6 mouse cellular contexts compared by ENCODE assay signal in genomic region chr7:127371870-127372269, GRCm38 (mm10). TPM values are rescaled to one million over a fixed set of nuclear protein-coding genes. Genes with fewer than 3 reads are reported as not detected.
DNase-seq lines count a peak whose midpoint lies in the region; ATAC-seq and TF ChIP-seq lines count a peak whose summit lies in the region.
"Not testable (repeated sequence)": the region's sequence is repeated elsewhere in the genome, so short reads cannot be mapped to it uniquely, and the experiment has no call there.

No protein-coding gene starts in this region.

- peak; percentile 45 for TF ChIP-seq CTCF in E14TG2a.4 (conservative IDR thresholded peaks at IDR 0.05; ENCODE audit: low read length)
- peak; percentile 33; the same call in 1 of the 2 replicates for TF ChIP-seq CTCF in kidney, adult 2 months (conservative IDR thresholded peaks at IDR 0.05; ENCODE audit: insufficient read depth, insufficient read length, low read depth, low read length)
- peak; percentile 55 for TF ChIP-seq CTCF in liver, embryonic 14.5 days (IDR thresholded peaks at IDR 0.05; ENCODE audit: low read depth)
- 0 out of 2 replicates have a peak, but pooled peaks have one; percentile 4 for TF ChIP-seq CTCF in midbrain, postnatal 0 days (IDR thresholded peaks at IDR 0.05)
- TF ChIP-seq CTCF in thymus, adult 2 months (IDR thresholded peaks at IDR 0.05; ENCODE audit: borderline replicate concordance, control insufficient read depth, extremely low read depth, insufficient read depth, low read length, poor library complexity), result not testable (repeated sequence)

- H3K36me3 ChIP-seq in E14TG2a.4 (ENCODE audit: insufficient read depth, low read length), result peaks cover 20% of the 10 kb centered on the region
- not testable (repeated sequence) for H3K36me3 ChIP-seq in kidney, adult 2 months (ENCODE audit: control insufficient read depth, insufficient read depth, low read length); liver, embryonic 14.5 days (replicated peaks; ENCODE audit: control insufficient read depth, insufficient read depth, low read depth); midbrain, postnatal 0 days (ENCODE audit: insufficient read depth, low read length); thymus, adult 2 months (ENCODE audit: control insufficient read depth, insufficient read depth, low read length)

- H3K27ac ChIP-seq in kidney, adult 2 months (ENCODE audit: insufficient read depth, low read depth, low read length); liver, embryonic 14.5 days; midbrain, postnatal 0 days (ENCODE audit: low read depth, low read length); thymus, adult 2 months (ENCODE audit: control insufficient read depth, insufficient read depth, low read length): not testable (repeated sequence)

- not testable (repeated sequence) for H3K9me3 ChIP-seq in E14TG2a.4 (ENCODE audit: low read length); liver, embryonic 14.5 days (ENCODE audit: control insufficient read depth, low read length); midbrain, postnatal 0 days (ENCODE audit: low read length)

- peaks cover 27% of the 10 kb centered on the region for H3K4me1 ChIP-seq in E14TG2a.4 (replicated peaks; ENCODE audit: low read depth, low read length)
- H3K4me1 ChIP-seq in kidney, adult 2 months (ENCODE audit: control insufficient read depth, insufficient read depth, low read length); liver, embryonic 14.5 days (replicated peaks; ENCODE audit: control insufficient read depth in 2 of 2, insufficient read depth in 2 of 2, low read length in 1 of 2); midbrain, postnatal 0 days (ENCODE audit: insufficient read depth, low read length); thymus, adult 2 months (replicated peaks; ENCODE audit: control insufficient read depth, insufficient read depth, low read length): not testable (repeated sequence)

- not testable (repeated sequence) for H3K4me3 ChIP-seq in E14TG2a.4 (replicated peaks; ENCODE audit: low read length); kidney, adult 2 months (ENCODE audit: insufficient read depth, low read depth, low read length); liver, embryonic 14.5 days (ENCODE audit: insufficient read depth in 1 of 2, low read depth in 2 of 2, low read length in 2 of 2); midbrain, postnatal 0 days (ENCODE audit: low read depth, low read length); thymus, adult 2 months (ENCODE audit: control insufficient read depth, insufficient read depth, low read length)

- not testable (repeated sequence) for ATAC-seq in liver, embryonic 14.5 days (ENCODE audit: insufficient read depth); midbrain, postnatal 0 days (ENCODE audit: low FRiP score)

- H3K4me2 ChIP-seq in liver, embryonic 14.5 days (ENCODE audit: low read depth); midbrain, postnatal 0 days (ENCODE audit: low read depth, low read length, poor library complexity, severe bottlenecking): not testable (repeated sequence)

- H3K9ac ChIP-seq in liver, embryonic 14.5 days (replicated peaks); midbrain, postnatal 0 days (replicated peaks; ENCODE audit: low read length, poor library complexity, severe bottlenecking): not testable (repeated sequence)

- 87% methylated on average over 3 of the region's 3 CpGs for WGBS in kidney, adult 2 months
- 68% methylated on average over 3 of the region's 3 CpGs for WGBS in liver, embryonic 14.5 days (ENCODE audit: insufficient replicate concordance)
- 86% methylated on average over 3 of the region's 3 CpGs for WGBS in midbrain, postnatal 0 days
- 94% methylated on average over 3 of the region's 3 CpGs for WGBS in thymus, adult 2 months

- TF ChIP-seq POLR2A in kidney, adult 2 months (IDR thresholded peaks at IDR 0.05; ENCODE audit: low read depth, low read length); thymus, adult 2 months (IDR thresholded peaks at IDR 0.05; ENCODE audit: control insufficient read depth, extremely low read depth, insufficient read depth, low read length, poor library complexity): not testable (repeated sequence)

- DNase-seq in ZHBTc4 (ENCODE audit: low read depth, low spot score), result peak; percentile 59
- DNase-seq in kidney, adult 2 months, result peak; percentile 25
- DNase-seq in liver, embryonic 14.5 days (ENCODE audit: low read depth in 3 of 3, low spot score in 3 of 3); midbrain, postnatal 0 days (ENCODE audit: low spot score): not testable (repeated sequence)
- peak; percentile 20 for DNase-seq in thymus, adult 2 months

- not testable (repeated sequence) for TF ChIP-seq EP300 in liver, embryonic 14.5 days (IDR thresholded peaks at IDR 0.05; ENCODE audit: low read depth)

- H3K27me3 ChIP-seq in E14TG2a.4 (ENCODE audit: insufficient read depth, low read length); kidney, adult 2 months (replicated peaks; ENCODE audit: control insufficient read depth, insufficient read depth, low read length); liver, embryonic 14.5 days (ENCODE audit: control insufficient read depth, insufficient read depth, low read length); midbrain, postnatal 0 days (ENCODE audit: insufficient read depth, low read length); thymus, adult 2 months (ENCODE audit: control insufficient read depth, insufficient read depth, low read length): not testable (repeated sequence)

RNA-seq across cellular contexts. Expression of gene Zfp747, which starts 4.0 kb away (rescaled TPM):
- polyA plus RNA-seq in kidney, adult 2 months (2012; rRNA removed), result 6.5 and 7.2 TPM in 2 replicates
- 1.2 and 1.9 TPM in 2 replicates for polyA plus RNA-seq in liver, embryonic 14.5 days (2012; rRNA removed)
- 1.2 and 1.8 TPM in 2 replicates for polyA plus RNA-seq in liver, embryonic 14.5 days (2014; fragmentation: Nextera tagmentation; extraction: Ambion mirVana)
- 8.3 and 8.6 TPM in 2 replicates for total RNA-seq in midbrain, postnatal 0 days (2014; rRNA removed)
- polyA plus RNA-seq in midbrain, postnatal 0 days (2015; fragmentation: Nextera tagmentation; extraction: Ambion mirVana), result 4.0 and 5.8 TPM in 2 replicates
- polyA plus RNA-seq in thymus, adult 2 months (2012; rRNA removed), result 14.4 and 15.2 TPM in 2 replicates

RNA-seq across cellular contexts. Expression of gene 9130019O22Rik, which starts 15.1 kb away (rescaled TPM):
- polyA plus RNA-seq in kidney, adult 2 months (2012; rRNA removed), result 3.3 and 3.4 TPM in 2 replicates
- 0.69 and 0.71 TPM in 2 replicates for polyA plus RNA-seq in liver, embryonic 14.5 days (2012; rRNA removed)
- polyA plus RNA-seq in liver, embryonic 14.5 days (2014; fragmentation: Nextera tagmentation; extraction: Ambion mirVana), result 1.0 and 1.2 TPM in 2 replicates
- 4.0 and 4.1 TPM in 2 replicates for total RNA-seq in midbrain, postnatal 0 days (2014; rRNA removed)
- polyA plus RNA-seq in midbrain, postnatal 0 days (2015; fragmentation: Nextera tagmentation; extraction: Ambion mirVana), result 1.4 and 2.0 TPM in 2 replicates
- polyA plus RNA-seq in thymus, adult 2 months (2012; rRNA removed), result 5.9 and 6.4 TPM in 2 replicates

RNA-seq across cellular contexts. Expression of gene E430018J23Rik, which starts 21.6 kb away (rescaled TPM):
- polyA plus RNA-seq in kidney, adult 2 months (2012; rRNA removed), result 5.5 and 7.4 TPM in 2 replicates
- 1.2 and 1.3 TPM in 2 replicates for polyA plus RNA-seq in liver, embryonic 14.5 days (2012; rRNA removed)
- polyA plus RNA-seq in liver, embryonic 14.5 days (2014; fragmentation: Nextera tagmentation; extraction: Ambion mirVana), result 1.0 and 1.3 TPM in 2 replicates
- 8.5 and 9.1 TPM in 2 replicates for total RNA-seq in midbrain, postnatal 0 days (2014; rRNA removed)
- 1.4 and 1.9 TPM in 2 replicates for polyA plus RNA-seq in midbrain, postnatal 0 days (2015; fragmentation: Nextera tagmentation; extraction: Ambion mirVana)
- 8.4 and 10.2 TPM in 2 replicates for polyA plus RNA-seq in thymus, adult 2 months (2012; rRNA removed)

RNA-seq across cellular contexts. Expression of gene Zfp768, which starts 26.5 kb away (rescaled TPM):
- 36.7 and 52.0 TPM in 2 replicates for polyA plus RNA-seq in kidney, adult 2 months (2012; rRNA removed)
- 4.4 and 5.0 TPM in 2 replicates for polyA plus RNA-seq in liver, embryonic 14.5 days (2012; rRNA removed)
- polyA plus RNA-seq in liver, embryonic 14.5 days (2014; fragmentation: Nextera tagmentation; extraction: Ambion mirVana), result 0.52 and 0.75 TPM in 2 replicates
- total RNA-seq in midbrain, postnatal 0 days (2014; rRNA removed), result 47.2 and 56.3 TPM in 2 replicates
- 12.7 and 14.9 TPM in 2 replicates for polyA plus RNA-seq in midbrain, postnatal 0 days (2015; fragmentation: Nextera tagmentation; extraction: Ambion mirVana)
- polyA plus RNA-seq in thymus, adult 2 months (2012; rRNA removed), result 8.6 and 11.1 TPM in 2 replicates

RNA-seq across cellular contexts. Expression of gene Zfp764, which starts 34.8 kb away (rescaled TPM):
- polyA plus RNA-seq in kidney, adult 2 months (2012; rRNA removed), result 6.2 and 6.6 TPM in 2 replicates
- polyA plus RNA-seq in liver, embryonic 14.5 days (2012; rRNA removed), result 0.94 and 1.3 TPM in 2 replicates
- 1.1 and 1.5 TPM in 2 replicates for polyA plus RNA-seq in liver, embryonic 14.5 days (2014; fragmentation: Nextera tagmentation; extraction: Ambion mirVana)
- total RNA-seq in midbrain, postnatal 0 days (2014; rRNA removed), result 4.7 and 6.7 TPM in 2 replicates
- 2.7 and 3.6 TPM in 2 replicates for polyA plus RNA-seq in midbrain, postnatal 0 days (2015; fragmentation: Nextera tagmentation; extraction: Ambion mirVana)
- polyA plus RNA-seq in thymus, adult 2 months (2012; rRNA removed), result 9.0 and 10.7 TPM in 2 replicates
